Mouse (Mus musculus): ENCODE data around the gene Trpm7. TPM values are rescaled to one million over a fixed set of nuclear protein-coding genes. Genes with fewer than 3 reads are reported as not detected.
"Not testable (repeated sequence)": the region's sequence is repeated elsewhere in the genome, so short reads cannot be mapped to it uniquely, and the experiment has no call there.

Gene Trpm7
- polyA plus RNA-seq, 1 experiment from 2014 or later: 39.1 TPM

DNA sequence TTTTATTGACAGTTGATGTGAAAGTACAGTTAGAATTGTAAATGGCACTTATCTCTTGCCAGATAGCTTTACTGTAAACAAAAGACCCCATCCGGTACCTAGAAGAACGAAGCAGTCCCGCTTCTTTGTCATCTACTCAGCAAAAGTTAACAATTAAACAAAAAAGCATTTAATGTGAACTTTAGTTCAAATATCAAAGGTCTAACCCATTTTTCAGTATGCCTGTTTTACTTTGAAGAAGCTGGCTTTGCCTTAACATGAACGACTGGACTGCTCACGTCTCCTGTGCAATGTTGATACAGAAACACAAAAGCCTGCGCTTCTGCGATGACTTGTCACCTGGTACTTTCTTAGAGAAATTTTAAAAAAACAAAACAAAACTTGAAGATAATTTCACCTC, 16.3 kb upstream of the Trpm7 start:
- DNase-seq (ENCODE audit: low spot score): no peak
- Histone ChIP-seq H3K27me3 (replicated peaks; ENCODE audit: control insufficient read depth, insufficient read depth, low read length) (no peaks in the 10 kb centered on the region), H3K36me3 (ENCODE audit: control insufficient read depth, insufficient read depth, low read length) (peaks cover 2% of the 10 kb centered on the region; the same call in 1 of the 2 replicates), H3K9me3 (ENCODE audit: control insufficient read depth, low read length) (no peaks in the 10 kb centered on the region), H3K4me3 (ENCODE audit: low read depth, low read length) (no peak overlapping the region), H3K27ac (ENCODE audit: low read depth, low read length) (no peak overlapping the region), H3K4me1 (replicated peaks; ENCODE audit: control insufficient read depth, insufficient read depth, low read length) (no peaks in the 10 kb centered on the region; the same call in 1 of the 2 replicates), H3K9ac (ENCODE audit: low read depth, low read length) (no peak overlapping the region), H3K4me2 (no peak overlapping the region)
- ATAC-seq (replicated peaks; ENCODE audit: low FRiP score): no peak
- 73% methylated on average over 7 of the region's 7 CpGs for WGBS

DNA sequence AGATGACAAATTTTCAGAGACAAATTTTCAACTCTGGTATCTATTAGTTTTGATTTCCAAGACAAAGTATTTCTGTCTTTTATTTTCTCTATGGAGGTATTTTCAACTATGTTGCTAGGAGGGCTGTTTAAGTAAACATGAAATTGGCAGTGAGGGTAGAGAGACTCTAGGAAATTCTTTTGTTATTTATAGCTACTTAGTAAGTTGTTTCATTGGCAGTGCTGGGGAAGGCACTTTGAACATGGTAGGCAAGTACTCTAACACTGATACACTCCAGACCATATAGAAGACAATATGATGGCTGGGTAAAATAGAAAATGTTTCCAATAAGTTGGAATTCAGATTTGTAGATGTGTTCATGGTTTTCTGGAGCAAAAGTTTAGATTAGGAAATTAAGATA, 15.7 kb upstream of the Trpm7 start:
- Histone ChIP-seq H3K9ac (ENCODE audit: low read depth, low read length) (no peak overlapping the region), H3K4me2 (no peak overlapping the region), H3K9me3 (ENCODE audit: control insufficient read depth, low read length) (no peaks in the 10 kb centered on the region), H3K36me3 (ENCODE audit: control insufficient read depth, insufficient read depth, low read length) (peaks cover 2% of the 10 kb centered on the region; the same call in 1 of the 2 replicates), H3K4me1 (replicated peaks; ENCODE audit: control insufficient read depth, insufficient read depth, low read length) (no peaks in the 10 kb centered on the region; the same call in 1 of the 2 replicates), H3K4me3 (ENCODE audit: low read depth, low read length) (no peak overlapping the region), H3K27ac (ENCODE audit: low read depth, low read length) (no peak overlapping the region), H3K27me3 (replicated peaks; ENCODE audit: control insufficient read depth, insufficient read depth, low read length) (no peaks in the 10 kb centered on the region)
- DNase-seq (ENCODE audit: low spot score) (no peak), ATAC-seq (replicated peaks; ENCODE audit: low FRiP score) (no peak)

- Histone ChIP-seq H3K9me3 (ENCODE audit: control insufficient read depth, low read length) (no peaks in the 10 kb centered on the region), H3K36me3 (ENCODE audit: control insufficient read depth, insufficient read depth, low read length) (no peaks in the 10 kb centered on the region), H3K27me3 (replicated peaks; ENCODE audit: control insufficient read depth, insufficient read depth, low read length) (no peaks in the 10 kb centered on the region), H3K9ac (ENCODE audit: low read depth, low read length) (no peak overlapping the region), H3K27ac (ENCODE audit: low read depth, low read length) (no peak overlapping the region), H3K4me1 (replicated peaks; ENCODE audit: control insufficient read depth, insufficient read depth, low read length) (no peaks in the 10 kb centered on the region), H3K4me3 (ENCODE audit: low read depth, low read length) (no peak overlapping the region), H3K4me2 (no peak overlapping the region)
- DNase-seq (ENCODE audit: low spot score) (no peak), ATAC-seq (replicated peaks; ENCODE audit: low FRiP score) (no peak)
- 59% methylated on average over 3 of the region's 3 CpGs for WGBS
Measured at GRCm38 (mm10) chr2:126887141-126887540, 11.1 kb upstream of the Trpm7 start.

- DNase-seq (ENCODE audit: low spot score) (no peak), ATAC-seq (replicated peaks; ENCODE audit: low FRiP score) (no peak)
- H3K9ac ChIP-seq (ENCODE audit: low read depth, low read length): no peak overlapping the region
- H3K27ac ChIP-seq (ENCODE audit: low read depth, low read length): no peak overlapping the region
- H3K4me3 ChIP-seq (ENCODE audit: low read depth, low read length): no peak overlapping the region
- no peaks in the 10 kb centered on the region for H3K9me3 ChIP-seq (ENCODE audit: control insufficient read depth, low read length)
- no peak overlapping the region for H3K4me2 ChIP-seq
- no peaks in the 10 kb centered on the region for H3K36me3 ChIP-seq (ENCODE audit: control insufficient read depth, insufficient read depth, low read length)
- WGBS: 60% methylated on average over 2 of the region's 2 CpGs
- H3K27me3 ChIP-seq (replicated peaks; ENCODE audit: control insufficient read depth, insufficient read depth, low read length): no peaks in the 10 kb centered on the region
- no peaks in the 10 kb centered on the region for H3K4me1 ChIP-seq (replicated peaks; ENCODE audit: control insufficient read depth, insufficient read depth, low read length)
Measured at GRCm38 (mm10) chr2:126885871-126886270, 9.8 kb upstream of the Trpm7 start.

DNA sequence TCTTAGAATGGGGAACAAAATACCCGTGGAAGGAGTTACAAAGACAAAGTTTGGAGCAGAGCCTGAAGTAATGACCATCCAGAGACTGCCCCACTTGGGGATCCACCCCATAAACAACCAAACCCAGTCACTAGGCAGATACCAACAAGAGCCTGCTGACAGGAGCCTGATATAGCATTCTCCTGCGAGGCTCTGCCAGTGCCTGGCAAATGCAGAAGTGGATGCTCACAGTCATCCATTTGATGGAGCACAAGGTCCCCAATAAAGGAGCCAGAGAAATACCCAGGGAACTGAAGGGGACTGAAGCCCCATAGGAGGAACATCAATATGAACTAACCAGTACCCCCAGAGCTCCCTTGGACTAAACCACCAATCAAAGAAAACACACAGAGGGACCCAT, 6.7 kb upstream of the Trpm7 start:
- H3K9ac ChIP-seq (ENCODE audit: low read depth, low read length); H3K4me1 ChIP-seq (replicated peaks; ENCODE audit: control insufficient read depth, insufficient read depth, low read length); H3K4me3 ChIP-seq (ENCODE audit: low read depth, low read length); H3K27me3 ChIP-seq (replicated peaks; ENCODE audit: control insufficient read depth, insufficient read depth, low read length); H3K27ac ChIP-seq (ENCODE audit: low read depth, low read length); H3K36me3 ChIP-seq (ENCODE audit: control insufficient read depth, insufficient read depth, low read length); H3K4me2 ChIP-seq; DNase-seq (ENCODE audit: low spot score); ATAC-seq (replicated peaks; ENCODE audit: low FRiP score); H3K9me3 ChIP-seq (ENCODE audit: control insufficient read depth, low read length): not testable (repeated sequence)
- 33% methylated on average over 2 of the region's 2 CpGs for WGBS

DNA sequence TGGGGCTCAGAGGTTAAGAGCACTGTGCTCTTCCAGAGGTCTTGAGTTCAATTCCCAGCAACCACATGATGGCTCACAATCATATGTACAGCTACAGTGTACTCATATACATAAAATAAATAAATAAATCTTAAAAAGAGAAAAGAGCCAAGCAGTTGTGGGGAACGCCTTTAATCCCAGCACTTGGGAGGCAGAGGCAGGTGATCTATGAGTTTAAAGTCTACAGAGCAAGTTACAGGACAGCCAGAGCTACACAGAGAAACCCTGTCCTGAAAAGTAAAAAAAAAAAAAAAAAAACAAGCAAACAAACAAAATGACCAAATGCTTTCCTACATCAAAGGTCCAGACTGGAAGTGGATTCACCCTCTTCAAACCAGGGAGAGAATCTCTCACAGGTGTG, 2.0 kb upstream of the Trpm7 start:
- ATAC-seq (replicated peaks; ENCODE audit: low FRiP score) (no peak), DNase-seq (ENCODE audit: low spot score) (no peak)
- Histone ChIP-seq H3K4me3 (ENCODE audit: low read depth, low read length) (no peak overlapping the region), H3K9me3 (ENCODE audit: control insufficient read depth, low read length) (no peaks in the 10 kb centered on the region), H3K27me3 (replicated peaks; ENCODE audit: control insufficient read depth, insufficient read depth, low read length) (no peaks in the 10 kb centered on the region), H3K4me1 (replicated peaks; ENCODE audit: control insufficient read depth, insufficient read depth, low read length) (peaks cover 4% of the 10 kb centered on the region), H3K36me3 (ENCODE audit: control insufficient read depth, insufficient read depth, low read length) (no peaks in the 10 kb centered on the region), H3K9ac (ENCODE audit: low read depth, low read length) (no peak overlapping the region), H3K4me2 (no peak overlapping the region), H3K27ac (ENCODE audit: low read depth, low read length) (no peak overlapping the region)
- 89% methylated on average over 1 of the region's 1 CpGs for WGBS

GRCm38 (mm10) chr2:126875516-126875835, 554 bp downstream of the Trpm7 start:
- Histone ChIP-seq H3K4me1 (replicated peaks; ENCODE audit: control insufficient read depth, insufficient read depth, low read length) (peaks cover 4% of the 10 kb centered on the region), H3K27me3 (replicated peaks; ENCODE audit: control insufficient read depth, insufficient read depth, low read length) (no peaks in the 10 kb centered on the region), H3K27ac (ENCODE audit: low read depth, low read length) (peak overlapping the region; percentile 94), H3K4me2 (peak overlapping the region; percentile 63), H3K9me3 (ENCODE audit: control insufficient read depth, low read length) (no peaks in the 10 kb centered on the region), H3K9ac (ENCODE audit: low read depth, low read length) (peak overlapping the region; percentile 81), H3K4me3 (ENCODE audit: low read depth, low read length) (peak overlapping the region; percentile 73), H3K36me3 (ENCODE audit: control insufficient read depth, insufficient read depth, low read length) (no peaks in the 10 kb centered on the region)
- under 1% methylated on average over 18 of the region's 18 CpGs for WGBS
- peak; percentile 73 for DNase-seq (ENCODE audit: low spot score)
- peak; percentile 55 for ATAC-seq (replicated peaks; ENCODE audit: low FRiP score)

DNA sequence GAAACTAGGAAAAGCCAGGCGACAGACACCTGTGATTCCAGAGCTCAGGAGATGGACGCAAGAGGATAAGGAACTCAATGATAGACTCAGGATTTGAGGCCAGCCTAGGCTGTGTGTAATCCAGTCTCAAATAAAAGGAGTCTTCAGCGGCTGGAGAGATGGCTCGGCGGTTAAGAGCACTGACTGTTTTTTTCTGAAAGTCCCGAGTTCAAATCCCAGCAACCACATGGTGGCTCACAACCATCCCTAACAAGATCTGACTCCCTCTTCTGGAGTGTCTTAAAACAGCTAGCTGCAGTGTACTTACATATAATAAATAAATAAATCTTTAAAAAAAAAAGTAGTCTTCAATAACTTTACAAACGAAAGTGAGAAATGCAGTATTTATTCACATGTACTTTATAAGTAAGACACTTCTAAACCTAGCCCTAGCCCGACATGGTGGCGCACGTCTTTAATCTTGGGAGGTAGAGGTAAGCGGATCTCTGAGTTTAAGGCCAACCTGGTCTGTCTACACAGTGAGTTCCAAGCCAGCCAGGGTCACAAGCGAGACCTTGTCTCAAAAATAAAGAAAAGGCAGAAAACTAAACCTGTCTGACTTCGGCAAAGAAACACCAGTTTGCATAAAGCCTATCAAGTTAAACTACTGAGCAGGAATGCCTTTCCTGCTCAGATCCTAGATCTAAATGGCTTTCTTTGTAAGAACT, 1.1 kb downstream of the Trpm7 start:
- H3K4me3 ChIP-seq (ENCODE audit: low read depth, low read length): peak overlapping the region; percentile 73
- H3K4me1 ChIP-seq (replicated peaks; ENCODE audit: control insufficient read depth, insufficient read depth, low read length): peaks cover 4% of the 10 kb centered on the region
- WGBS: 18% methylated on average over 13 of the region's 13 CpGs
- DNase-seq (ENCODE audit: low spot score): no peak
- no peak for ATAC-seq (replicated peaks; ENCODE audit: low FRiP score)
- peak overlapping the region; percentile 81 for H3K9ac ChIP-seq (ENCODE audit: low read depth, low read length)
- H3K36me3 ChIP-seq (ENCODE audit: control insufficient read depth, insufficient read depth, low read length): no peaks in the 10 kb centered on the region
- peak overlapping the region; percentile 63 for H3K4me2 ChIP-seq
- peak overlapping the region; percentile 94 for H3K27ac ChIP-seq (ENCODE audit: low read depth, low read length)
- H3K27me3 ChIP-seq (replicated peaks; ENCODE audit: control insufficient read depth, insufficient read depth, low read length): no peaks in the 10 kb centered on the region
- H3K9me3 ChIP-seq (ENCODE audit: control insufficient read depth, low read length): no peaks in the 10 kb centered on the region

GRCm38 (mm10) chr2:126866301-126866700, 9.7 kb downstream of the Trpm7 start:
- Histone ChIP-seq H3K4me1 (replicated peaks; ENCODE audit: control insufficient read depth, insufficient read depth, low read length) (peaks cover 3% of the 10 kb centered on the region), H3K4me2 (no peak overlapping the region), H3K9me3 (ENCODE audit: control insufficient read depth, low read length) (no peaks in the 10 kb centered on the region), H3K9ac (ENCODE audit: low read depth, low read length) (no peak overlapping the region), H3K27me3 (replicated peaks; ENCODE audit: control insufficient read depth, insufficient read depth, low read length) (no peaks in the 10 kb centered on the region), H3K27ac (ENCODE audit: low read depth, low read length) (no peak overlapping the region), H3K4me3 (ENCODE audit: low read depth, low read length) (no peak overlapping the region), H3K36me3 (ENCODE audit: control insufficient read depth, insufficient read depth, low read length) (no peaks in the 10 kb centered on the region)
- DNase-seq (ENCODE audit: low spot score): no peak
- WGBS: 75% methylated on average over 1 of the region's 1 CpGs
- ATAC-seq (replicated peaks; ENCODE audit: low FRiP score): no peak
